Mouse (Mus musculus) limb, embryonic 12.5 days (tissue): ENCODE measurements around the gene Pitpna. TPM values are rescaled to one million over a fixed set of nuclear protein-coding genes. Genes with fewer than 3 reads are reported as not detected.

Experiments used
- ATAC-seq: fragments of 200-750 bp; cut with Nextera tagmentation; 2 replicates; pipeline ENCODE4 v1.8.0; 2017; ENCODE audit warnings: low read depth, moderate TSS enrichment; ENCODE audit not compliant: insufficient number of reproducible peaks, insufficient read depth, low FRiP score, low TSS enrichment
- H3K27ac ChIP-seq: fragments of 300-500 bp; sonication (generic); 2 replicates; pipeline ENCODE4 v1.5.1; 2016; ENCODE audit warnings: mild to moderate bottlenecking, moderate library complexity
- H3K27me3 ChIP-seq: fragments of 300-500 bp; sonication (generic); 2 replicates; pipeline ENCODE4 v1.6.1; 2016; ENCODE audit warnings: mild to moderate bottlenecking, moderate library complexity
- H3K36me3 ChIP-seq: fragments of 300-500 bp; sonication (generic); 2 replicates; pipeline ENCODE4 v1.6.1; 2016; ENCODE audit warnings: mild to moderate bottlenecking, moderate library complexity
- H3K4me1 ChIP-seq: fragments of 300-500 bp; sonication (generic); replicated peaks from 2 replicates; pipeline ENCODE4 v1.6.1; 2016
- H3K4me2 ChIP-seq: fragments of 300-500 bp; sonication (generic); 2 replicates; pipeline ENCODE4 v1.6.1; 2016; ENCODE audit warnings: mild to moderate bottlenecking, moderate library complexity
- H3K4me3 ChIP-seq: fragments of 300-500 bp; sonication (generic); replicated peaks from 2 replicates; pipeline ENCODE4 v1.5.1; 2016; ENCODE audit warnings: mild to moderate bottlenecking
- H3K9ac ChIP-seq: fragments of 300-500 bp; sonication (generic); replicated peaks from 2 replicates; pipeline ENCODE4 v1.6.1; 2016; ENCODE audit warnings: mild to moderate bottlenecking, moderate library complexity
- H3K9me3 ChIP-seq: fragments of 300-500 bp; sonication (generic); 2 replicates; pipeline ENCODE4 v1.6.1; 2016; ENCODE audit warnings: mild to moderate bottlenecking, moderate library complexity
- WGBS: fragments of 180-500 bp; shearing (Covaris S2); methylation state at CpG from one replicate; pipeline ENCODE4 v1.1.7; 2016; 5-methylcytosine and 5-hydroxymethylcytosine counted together
- microRNA-seq: library from miRNA; unstranded; fragments of <30 nt; microRNA quantifications from one replicate; pipeline ENCODE4, GENCODE M21; 2017
- polyA plus RNA-seq: library from polyadenylated mRNA; unstranded; fragments of >200 nt; fragmentation: Nextera tagmentation; extraction: Ambion mirVana; gene quantifications from 2 replicates; pipeline ENCODE4 v1.2.1, GENCODE M21; 2016

The Pitpna gene
- polyA plus RNA-seq, 1 experiment from 2014 or later, result 80.8 TPM

DNA sequence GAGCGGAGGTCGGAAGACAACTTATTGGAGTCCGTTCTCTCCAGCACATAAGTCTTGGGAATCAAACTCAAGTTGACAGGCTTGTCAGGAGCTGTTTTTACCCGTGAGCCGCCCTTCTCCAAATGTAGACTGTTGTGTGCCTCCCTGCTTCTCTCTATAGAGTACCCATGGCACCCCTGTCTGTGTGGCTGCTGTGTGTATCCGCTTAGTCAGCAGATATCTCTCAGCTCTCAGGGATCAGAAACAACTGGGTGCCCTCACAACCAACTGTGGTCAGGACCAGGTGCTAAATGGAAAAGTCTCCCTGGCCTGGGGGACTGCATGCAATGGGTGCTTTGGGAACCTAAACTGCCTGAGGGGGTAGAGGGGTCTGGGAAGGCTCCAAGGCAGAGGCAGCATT is 78.4 kb downstream of the Pitpna start:
- no peak overlapping the region for H3K4me2 ChIP-seq
- no peak overlapping the region for H3K27ac ChIP-seq
- no peaks in the 10 kb centered on the region for H3K9me3 ChIP-seq
- 95% methylated on average over 6 of the region's 6 CpGs for WGBS
- no peak for ATAC-seq
- H3K4me1 ChIP-seq, result no peaks in the 10 kb centered on the region
- H3K9ac ChIP-seq, result no peak overlapping the region
- H3K27me3 ChIP-seq, result no peaks in the 10 kb centered on the region
- H3K36me3 ChIP-seq, result peaks cover 72% of the 10 kb centered on the region
- H3K4me3 ChIP-seq, result no peak overlapping the region

DNA sequence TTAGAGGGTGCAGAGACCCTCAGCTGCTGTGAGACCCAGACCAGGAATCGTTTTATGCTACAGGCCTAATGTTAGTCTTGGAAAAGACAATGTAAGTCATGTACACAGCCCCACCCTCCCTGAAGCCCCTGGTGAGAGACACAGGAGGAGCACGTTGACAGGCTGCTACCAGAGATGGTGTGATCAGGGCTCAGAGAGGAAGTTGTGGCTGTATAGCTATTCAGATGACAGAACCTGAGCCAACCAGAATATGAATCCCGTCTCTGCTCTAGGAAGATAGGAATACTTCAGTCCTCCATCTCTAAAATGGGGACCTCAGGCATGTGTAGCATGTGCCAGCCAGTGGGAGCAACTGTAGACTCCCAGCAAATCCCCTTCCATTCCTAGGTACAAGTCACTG is 80.7 kb downstream of the Pitpna start:
- no peak for ATAC-seq
- no peaks in the 10 kb centered on the region for H3K9me3 ChIP-seq
- no peak overlapping the region for H3K4me3 ChIP-seq
- 95% methylated on average over 3 of the region's 3 CpGs for WGBS
- H3K27ac ChIP-seq, result no peak overlapping the region
- H3K36me3 ChIP-seq, result peaks cover 72% of the 10 kb centered on the region
- H3K9ac ChIP-seq, result no peak overlapping the region
- H3K4me1 ChIP-seq, result no peaks in the 10 kb centered on the region
- H3K4me2 ChIP-seq, result no peak overlapping the region
- no peaks in the 10 kb centered on the region for H3K27me3 ChIP-seq

DNA sequence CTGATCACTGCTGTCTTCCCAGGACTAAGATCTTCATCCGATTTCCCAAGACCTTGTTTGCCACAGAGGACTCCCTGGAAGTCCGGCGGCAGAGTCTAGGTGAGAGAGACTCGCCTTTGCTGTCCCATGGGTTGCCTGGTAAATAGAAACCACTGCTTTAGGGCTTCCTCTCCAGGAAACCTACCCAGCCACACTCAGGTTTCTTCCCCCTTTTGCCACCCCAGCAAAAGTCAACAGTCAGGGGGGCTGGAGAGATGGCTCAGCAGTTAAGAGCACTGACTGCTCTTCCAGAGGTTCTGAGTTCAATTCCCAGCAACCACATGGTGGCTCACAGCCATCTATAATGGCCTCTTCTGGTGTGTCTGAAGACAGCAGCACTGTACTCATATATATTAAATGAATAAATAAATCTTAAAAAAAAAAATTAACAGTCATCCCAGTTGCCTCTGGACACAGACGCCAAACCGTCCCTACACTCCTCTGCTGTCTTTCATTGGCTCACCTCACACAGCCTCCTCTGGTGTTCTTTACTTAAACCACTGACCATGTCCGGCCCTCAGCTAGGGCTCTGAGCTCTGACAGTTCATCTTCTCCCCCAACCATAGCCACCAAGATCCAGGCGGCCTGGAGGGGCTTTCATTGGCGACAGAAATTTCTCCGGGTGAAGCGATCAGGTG is 81.4 kb downstream of the Pitpna start:
- Histone ChIP-seq H3K36me3 (peaks cover 72% of the 10 kb centered on the region), H3K27ac (no peak overlapping the region), H3K4me2 (no peak overlapping the region), H3K27me3 (no peaks in the 10 kb centered on the region), H3K4me3 (no peak overlapping the region), H3K4me1 (no peaks in the 10 kb centered on the region), H3K9ac (no peak overlapping the region), H3K9me3 (no peaks in the 10 kb centered on the region)
- WGBS, result 89% methylated on average over 11 of the region's 11 CpGs
- ATAC-seq, result no peak

DNA sequence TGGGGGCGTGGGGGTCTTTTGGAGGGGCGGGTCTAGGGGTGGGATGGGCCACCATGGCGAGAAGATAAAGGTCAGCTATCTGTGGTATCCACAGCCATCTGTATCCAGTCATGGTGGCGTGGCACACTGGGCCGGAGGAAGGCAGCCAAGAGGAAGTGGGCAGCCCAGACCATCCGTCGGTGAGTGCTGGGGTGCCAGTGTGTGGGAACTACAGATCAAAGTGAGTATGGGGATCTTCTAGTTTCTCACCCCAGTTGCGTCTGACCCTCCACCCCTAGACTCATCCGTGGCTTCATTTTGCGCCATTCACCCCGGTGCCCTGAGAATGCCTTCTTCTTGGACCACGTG is 81.9 kb downstream of the Pitpna start:
- no peak for ATAC-seq
- H3K27ac ChIP-seq, result no peak overlapping the region
- WGBS, result 92% methylated on average over 12 of the region's 12 CpGs
- peaks cover 72% of the 10 kb centered on the region for H3K36me3 ChIP-seq
- H3K27me3 ChIP-seq, result no peaks in the 10 kb centered on the region
- no peak overlapping the region for H3K4me3 ChIP-seq
- H3K9me3 ChIP-seq, result no peaks in the 10 kb centered on the region
- H3K4me2 ChIP-seq, result no peak overlapping the region
- H3K9ac ChIP-seq, result no peak overlapping the region
- no peaks in the 10 kb centered on the region for H3K4me1 ChIP-seq

DNA sequence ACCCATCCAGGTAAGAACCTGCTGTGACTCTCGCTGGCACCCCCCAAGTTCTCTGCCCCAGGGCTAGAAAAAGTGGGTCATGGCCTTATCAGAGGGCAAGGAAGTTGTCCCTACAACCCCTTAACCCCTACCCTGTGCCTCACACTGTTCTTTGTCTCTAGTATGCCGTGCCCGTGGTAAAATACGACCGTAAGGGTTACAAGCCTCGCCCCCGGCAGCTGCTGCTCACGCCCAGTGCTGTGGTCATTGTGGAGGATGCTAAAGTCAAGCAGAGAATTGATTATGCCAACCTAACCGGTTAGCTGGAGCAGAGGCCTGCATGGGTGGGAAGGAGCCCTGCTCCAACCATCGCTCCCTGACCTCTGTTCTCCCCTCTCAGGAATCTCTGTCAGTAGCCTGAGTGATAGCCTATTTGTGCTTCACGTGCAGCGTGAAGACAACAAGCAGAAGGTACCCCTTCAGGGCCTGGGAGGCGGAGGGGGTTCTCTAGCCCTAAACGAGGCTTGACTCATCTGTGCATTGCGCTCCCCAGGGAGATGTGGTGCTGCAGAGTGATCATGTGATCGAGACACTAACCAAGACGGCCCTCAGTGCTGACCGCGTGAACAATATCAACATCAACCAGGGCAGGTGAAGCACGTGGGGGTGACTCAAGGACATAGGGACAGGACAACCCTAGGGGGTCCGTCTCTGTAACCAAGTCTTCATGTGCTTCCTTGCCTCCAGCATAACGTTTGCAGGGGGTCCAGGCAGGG is 83.7 kb downstream of the Pitpna start:
- Histone ChIP-seq H3K9ac (no peak overlapping the region), H3K4me1 (no peaks in the 10 kb centered on the region), H3K27me3 (no peaks in the 10 kb centered on the region), H3K9me3 (no peaks in the 10 kb centered on the region), H3K4me3 (no peak overlapping the region), H3K27ac (no peak overlapping the region), H3K36me3 (peaks cover 56% of the 10 kb centered on the region), H3K4me2 (no peak overlapping the region)
- no peak for ATAC-seq
- 82% methylated on average over 22 of the region's 22 CpGs for WGBS

DNA sequence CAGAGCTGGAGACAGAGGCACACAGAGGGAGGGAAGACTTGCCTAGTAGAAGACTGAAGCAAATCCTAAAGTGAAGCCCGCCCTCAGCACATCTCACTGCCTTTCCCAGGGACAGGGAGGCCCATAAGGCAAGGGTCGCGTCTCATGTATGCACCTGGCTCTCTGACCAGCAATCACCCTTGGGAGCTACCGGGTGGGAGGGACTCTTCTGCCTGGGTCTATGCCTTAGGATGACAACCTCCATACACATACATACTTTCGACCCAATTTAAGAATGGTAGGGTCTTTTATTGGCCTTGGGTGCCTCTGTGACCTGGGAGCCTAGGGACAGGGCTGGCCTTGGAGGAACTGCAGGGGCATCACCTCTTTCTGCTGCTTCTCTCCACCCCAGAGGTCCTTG is 85.5 kb downstream of the Pitpna start:
- 82% methylated on average over 5 of the region's 5 CpGs for WGBS
- peaks cover 51% of the 10 kb centered on the region for H3K36me3 ChIP-seq

DNA sequence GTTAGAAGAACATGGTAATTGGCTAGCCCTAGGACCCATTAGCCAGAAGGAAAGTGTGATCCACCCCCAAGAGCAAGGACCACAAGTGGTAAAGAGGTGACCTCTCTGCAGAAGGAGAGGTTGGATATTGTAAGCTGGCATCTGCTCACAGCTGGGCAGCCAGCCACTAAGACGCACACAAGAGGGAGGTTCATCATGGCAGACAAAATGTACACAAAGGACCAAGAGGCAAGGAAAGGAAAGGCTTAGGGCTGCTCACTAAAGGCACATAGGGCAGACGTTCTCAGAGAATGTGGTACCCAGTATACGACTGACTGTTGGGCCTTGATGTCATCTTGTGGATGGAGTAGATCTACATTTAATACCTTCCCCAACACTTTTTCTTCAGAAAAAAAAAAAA is 87.0 kb downstream of the Pitpna start:
- Histone ChIP-seq H3K27me3 (no peaks in the 10 kb centered on the region), H3K36me3 (peaks cover 36% of the 10 kb centered on the region), H3K9ac (no peak overlapping the region), H3K4me1 (peaks cover 3% of the 10 kb centered on the region; the same call in 1 of the 2 replicates), H3K27ac (no peak overlapping the region), H3K9me3 (no peaks in the 10 kb centered on the region), H3K4me3 (no peak overlapping the region), H3K4me2 (no peak overlapping the region)
- 87% methylated on average over 3 of the region's 3 CpGs for WGBS
- no peak for ATAC-seq

More for the DNA sequence above, 85.5 kb downstream of the Pitpna start:
- Histone ChIP-seq H3K27ac (no peak overlapping the region), H3K4me2 (no peak overlapping the region), H3K27me3 (no peaks in the 10 kb centered on the region), H3K9me3 (no peaks in the 10 kb centered on the region), H3K4me1 (peaks cover under 1% of the 10 kb centered on the region; the same call in 1 of the 2 replicates), H3K9ac (no peak overlapping the region), H3K4me3 (no peak overlapping the region)
- ATAC-seq, result no peak

DNA sequence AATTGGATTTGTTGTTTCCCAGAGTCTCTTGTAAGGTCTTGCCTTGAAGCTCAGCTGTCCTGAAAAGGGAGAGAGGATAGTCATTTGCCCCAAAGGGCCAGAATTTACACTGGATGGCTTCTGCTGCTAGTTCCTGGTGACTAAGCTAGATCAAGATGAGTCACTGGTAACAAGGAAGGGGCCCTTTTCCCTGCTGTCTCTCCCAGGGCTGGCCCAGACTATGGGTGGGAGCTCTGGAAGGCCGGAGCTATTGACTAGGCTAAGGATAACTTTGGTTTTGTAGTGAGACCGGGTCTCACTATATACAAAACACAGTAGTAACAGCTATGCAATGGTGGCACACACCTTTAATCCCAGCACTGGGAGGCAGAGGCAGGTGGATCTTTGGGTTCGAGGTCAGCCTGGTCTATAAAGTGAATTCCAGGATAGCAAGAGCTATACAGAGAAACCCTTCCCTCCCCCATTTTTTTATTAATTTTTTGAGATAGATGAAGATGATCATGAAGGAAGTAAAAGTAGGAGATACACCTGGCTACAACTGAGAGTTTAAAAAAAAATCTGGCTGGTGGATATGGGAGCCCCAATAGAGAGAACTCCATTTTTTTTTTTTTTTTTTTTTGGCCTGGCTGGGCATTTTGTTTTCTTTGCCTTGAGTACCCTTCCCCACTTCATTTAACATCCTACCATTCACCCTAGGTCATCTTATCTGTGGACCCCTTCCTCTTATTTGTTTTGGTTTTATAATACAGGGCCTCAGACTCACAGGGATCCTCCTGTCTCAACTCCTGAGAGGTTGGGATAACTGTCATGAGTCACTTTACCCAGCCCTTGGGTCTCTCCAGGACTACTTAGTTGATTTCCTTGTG is 90.2 kb downstream of the Pitpna start:
- Histone ChIP-seq H3K4me3 (peak overlapping the region; percentile 96), H3K4me2 (peak overlapping the region; percentile 67), H3K27ac (no peak overlapping the region), H3K9me3 (no peaks in the 10 kb centered on the region), H3K27me3 (no peaks in the 10 kb centered on the region), H3K4me1 (peaks cover 15% of the 10 kb centered on the region), H3K36me3 (peaks cover 13% of the 10 kb centered on the region), H3K9ac (no peak overlapping the region)
- no peak for ATAC-seq
- WGBS, result 86% methylated on average over 3 of the region's 3 CpGs

Small RNA genes within 50 kb of the gene (microRNA-seq; reads per million reads assigned to microRNA genes)
- gene Mir3971, result not detected

Other genes starting within 250 kb of the Pitpna start
- 153 and 163 TPM in 2 replicates for gene Rpa1, start 239.8 kb upstream of the Pitpna start, polyA plus RNA-seq
- 20.4 and 22.7 TPM in 2 replicates for gene Smyd4, start 239.7 kb upstream of the Pitpna start, polyA plus RNA-seq
- gene Serpinf1, start 165.4 kb upstream of the Pitpna start, polyA plus RNA-seq, result 177 and 181 TPM in 2 replicates
- gene Serpinf2, start 148.5 kb upstream of the Pitpna start, polyA plus RNA-seq, result 0.09 and 0.35 TPM in 2 replicates
- 6.8 and 7.1 TPM in 2 replicates for gene Wdr81, start 133.4 kb upstream of the Pitpna start, polyA plus RNA-seq
- gene Tlcd2, start 126.4 kb upstream of the Pitpna start, polyA plus RNA-seq, result 15.6 and 17.5 TPM in 2 replicates
- gene Prpf8, start 101.3 kb upstream of the Pitpna start, polyA plus RNA-seq, result 79.6 and 83.0 TPM in 2 replicates
- 0.26 and 0.67 TPM in 2 replicates for gene Rilp, start 78.0 kb upstream of the Pitpna start, polyA plus RNA-seq
- 5.4 and 6.0 TPM in 2 replicates for gene Scarf1, start 74.6 kb upstream of the Pitpna start, polyA plus RNA-seq
- gene Slc43a2, start 56.4 kb upstream of the Pitpna start, polyA plus RNA-seq, result 3.7 and 4.2 TPM in 2 replicates
- 18.6 and 20.1 TPM in 2 replicates for gene Inpp5k, start 42.9 kb downstream of the Pitpna start, polyA plus RNA-seq
- gene Myo1c, start 62.4 kb downstream of the Pitpna start, polyA plus RNA-seq, result 24.2 and 28.2 TPM in 2 replicates
- 134 and 135 TPM in 2 replicates for gene Crk, start 91.2 kb downstream of the Pitpna start, polyA plus RNA-seq
- 1,061 and 1,068 TPM in 2 replicates for gene Ywhae, start 144.8 kb downstream of the Pitpna start, polyA plus RNA-seq
- gene Doc2b, start 208.0 kb downstream of the Pitpna start, polyA plus RNA-seq, result 0.59 and 0.79 TPM in 2 replicates